In genomic region chr19:17788617-17789317, GRCm38 (mm10) we compare ENCODE assay signal across 18 mouse cellular contexts. TPM values are rescaled to one million over a fixed set of nuclear protein-coding genes. Genes with fewer than 3 reads are reported as not detected.
DNase-seq lines count a peak whose midpoint lies in the region; ATAC-seq lines count a peak whose summit lies in the region.
"Had no signal": no experiment of that assay in that cellular context is flagged by ENCODE, and none has a peak within 500 bp of the region (broad histone marks: within the 10 kb centered on the region; RNA-seq: fewer than 3 reads in every experiment).

No protein-coding gene starts in this region.

- H3K4me1 ChIP-seq in heart, embryonic 11.5 days (ENCODE audit: control insufficient read depth, insufficient read depth, low read length), result no peaks in the 10 kb centered on the region
- H3K4me1 ChIP-seq in lung, embryonic 15.5 days, result 0 out of 2 replicates have a peak, but pooled peaks cover 5% of the 10 kb centered on the region
- 0 out of 2 replicates have a peak, but pooled peaks cover under 1% of the 10 kb centered on the region for H3K4me1 ChIP-seq in intestine, embryonic 16.5 days (ENCODE audit: control insufficient read depth, insufficient read depth, low read length)
- H3K4me1 ChIP-seq: heart, embryonic 15.5 days; hindbrain, embryonic 12.5 days; liver, embryonic 13.5 days had no signal

- H3K36me3 ChIP-seq in heart, embryonic 11.5 days (ENCODE audit: control insufficient read depth, insufficient read depth, low read length), result no peaks in the 10 kb centered on the region; the same call in 1 of the 2 replicates
- no peaks in the 10 kb centered on the region for H3K36me3 ChIP-seq in lung, embryonic 15.5 days
- peaks cover 4% of the 10 kb centered on the region; the same call in 1 of the 2 replicates for H3K36me3 ChIP-seq in intestine, embryonic 16.5 days (ENCODE audit: control insufficient read depth, insufficient read depth, low read length)
- H3K36me3 ChIP-seq: G1E; hindbrain, embryonic 12.5 days; liver, embryonic 13.5 days had no signal

- no peak overlapping the region for H3K4me2 ChIP-seq in heart, embryonic 11.5 days
- H3K4me2 ChIP-seq in lung, embryonic 15.5 days, result no peak overlapping the region
- H3K4me2 ChIP-seq in intestine, embryonic 16.5 days (ENCODE audit: low read depth, low read length), result no peak overlapping the region
- H3K4me2 ChIP-seq: heart, embryonic 15.5 days; hindbrain, embryonic 12.5 days; liver, embryonic 13.5 days had no signal

- ATAC-seq in heart, embryonic 11.5 days (replicated peaks; ENCODE audit: insufficient number of reproducible peaks, low FRiP score, low TSS enrichment), result no peak
- ATAC-seq in lung, embryonic 15.5 days (ENCODE audit: borderline replicate concordance, extremely low read depth, low FRiP score, low TSS enrichment), result peak; percentile 75; the same call in 1 of the 2 replicates
- no peak for ATAC-seq in intestine, embryonic 16.5 days
- ATAC-seq: CD4-positive, CD25-positive, alpha-beta regulatory T cell, adult 4 months; forebrain, postnatal 0 days; inflammation-experienced regulatory T-cells, adult 6 months had no signal

- H3K4me3 ChIP-seq in heart, embryonic 11.5 days (ENCODE audit: low read depth, low read length), result no peak overlapping the region
- no peak overlapping the region for H3K4me3 ChIP-seq in lung, embryonic 15.5 days
- no peak overlapping the region for H3K4me3 ChIP-seq in intestine, embryonic 16.5 days (ENCODE audit: low read length)
- H3K4me3 ChIP-seq: heart, embryonic 15.5 days; hindbrain, embryonic 12.5 days; layer of hippocampus, adult 2 months; liver, embryonic 13.5 days had no signal

- H3K9ac ChIP-seq in heart, embryonic 11.5 days (ENCODE audit: low read depth, low read length), result no peak overlapping the region
- no peak overlapping the region for H3K9ac ChIP-seq in lung, embryonic 15.5 days
- H3K9ac ChIP-seq in intestine, embryonic 16.5 days (ENCODE audit: low read depth, low read length), result no peak overlapping the region
- H3K9ac ChIP-seq: forebrain, postnatal 0 days; heart, embryonic 15.5 days; hindbrain, embryonic 12.5 days; liver, embryonic 13.5 days had no signal

- H3K27me3 ChIP-seq in heart, embryonic 11.5 days (ENCODE audit: control insufficient read depth, insufficient read depth, low read length), result no peaks in the 10 kb centered on the region
- no peaks in the 10 kb centered on the region for H3K27me3 ChIP-seq in lung, embryonic 15.5 days
- H3K27me3 ChIP-seq in intestine, embryonic 16.5 days (replicated peaks; ENCODE audit: control insufficient read depth, insufficient read depth, low read length), result no peaks in the 10 kb centered on the region
- H3K27me3 ChIP-seq: heart, embryonic 15.5 days; hindbrain, embryonic 12.5 days; liver, embryonic 13.5 days had no signal

- H3K9me3 ChIP-seq in heart, embryonic 11.5 days (replicated peaks; ENCODE audit: control insufficient read depth, low read length), result no peaks in the 10 kb centered on the region
- H3K9me3 ChIP-seq in lung, embryonic 15.5 days, result no peaks in the 10 kb centered on the region
- no peaks in the 10 kb centered on the region for H3K9me3 ChIP-seq in intestine, embryonic 16.5 days (ENCODE audit: control insufficient read depth, low read length)
- H3K9me3 ChIP-seq: G1E; heart, embryonic 15.5 days; hindbrain, embryonic 12.5 days; liver, embryonic 13.5 days had no signal

- 55% methylated on average over 10 of the region's 10 CpGs for WGBS in heart, embryonic 11.5 days (ENCODE audit: insufficient replicate concordance)
- WGBS in lung, embryonic 15.5 days, result 47% methylated on average over 10 of the region's 10 CpGs
- WGBS in intestine, embryonic 16.5 days, result 75% methylated on average over 10 of the region's 10 CpGs

- H3K27ac ChIP-seq in heart, embryonic 11.5 days (ENCODE audit: low read depth, low read length), result no peak overlapping the region
- H3K27ac ChIP-seq in lung, embryonic 15.5 days, result no peak overlapping the region
- no peak overlapping the region for H3K27ac ChIP-seq in intestine, embryonic 16.5 days (ENCODE audit: low read length)
- H3K27ac ChIP-seq: heart, embryonic 15.5 days; hindbrain, embryonic 12.5 days; layer of hippocampus, adult 2 months; liver, embryonic 13.5 days had no signal

- peak; percentile 6 for DNase-seq in heart, adult 8-10 months (ENCODE audit: low spot score)
- DNase-seq in ovary, postnatal 36 days (ENCODE audit: low spot score), result peak; percentile 39
- no peak for DNase-seq in ovary, postnatal 14 days (ENCODE audit: low spot score)
- no peak for DNase-seq in urinary bladder, adult 18-20 months (ENCODE audit: low spot score in 2 of 2)
- DNase-seq: cerebellum, adult 9-11 months; forebrain, postnatal 0 days; liver, embryonic 13.5 days; thymus, postnatal 36 days had no signal

RNA-seq across cellular contexts. Expression of gene Pcsk5, which starts 48.7 kb away (rescaled TPM):
- total RNA-seq in heart, adult 8-10 months (2022), result 1 to 10 TPM; 1.8 to 2.5 (median 2.1) TPM
- polyA plus RNA-seq in heart, embryonic 11.5 days (2014; fragmentation: Nextera tagmentation; extraction: Ambion mirVana), result 22.4 and 22.5 TPM in 2 replicates
- polyA plus RNA-seq in lung, embryonic 15.5 days (2015; fragmentation: Nextera tagmentation; extraction: Ambion mirVana), result 22.3 and 24.6 TPM in 2 replicates
- polyA plus RNA-seq in intestine, embryonic 16.5 days (2015; fragmentation: Nextera tagmentation; extraction: Ambion mirVana), result 30.2 and 36.9 TPM in 2 replicates
- total RNA-seq: megakaryocyte, adult 5-6 weeks had no signal
- polyA plus RNA-seq: CD4-positive, CD25-positive, alpha-beta regulatory T cell, adult 4 months; G1E; inflammation-experienced regulatory T-cells, adult 6 months had no signal

Comparison
In these comparisons a context has a peak if more than half of its experiments do, and no peak if none do; other contexts are left out.
1. DNase-seq: peak in heart, adult 8-10 months (single experiment) and ovary, postnatal 36 days (single experiment); none in ovary, postnatal 14 days (single experiment) and urinary bladder, adult 18-20 months (0 of 2).